Mouse (Mus musculus): ENCODE data around the gene Enthd1. TPM values are rescaled to one million over a fixed set of nuclear protein-coding genes. Genes with fewer than 3 reads are reported as not detected.

Gene Enthd1
- polyA plus RNA-seq (2014; fragmentation: Nextera tagmentation; extraction: Ambion mirVana) = not detected in 2 replicates

DNA sequence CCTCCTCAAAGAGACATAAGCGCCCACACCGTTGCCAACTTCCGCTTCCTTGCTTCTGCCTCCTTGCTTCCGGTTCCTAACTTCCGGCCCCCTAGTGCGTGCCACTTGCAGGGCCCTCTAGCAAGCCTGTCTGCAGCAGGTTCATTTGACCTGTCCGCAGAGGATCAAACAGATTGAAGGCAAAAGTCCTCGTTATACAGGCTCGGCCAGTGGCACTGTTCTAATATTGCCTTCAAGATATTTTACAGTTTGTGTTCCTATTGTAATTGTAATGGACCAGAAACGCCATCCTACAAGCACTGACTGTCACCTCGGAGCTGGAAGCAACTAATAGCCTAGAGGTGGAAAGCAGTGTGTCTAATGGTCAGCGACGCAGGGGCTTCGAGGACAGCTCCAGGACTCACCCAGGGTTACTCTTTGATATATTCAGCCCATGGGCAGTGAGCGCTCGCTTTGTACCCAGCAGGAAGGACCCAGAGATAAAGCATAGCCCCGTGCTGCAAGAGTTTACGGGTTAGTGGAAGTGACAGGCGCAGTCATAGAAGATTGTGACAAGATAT is at the start of gene Enthd1:
TSS of gene Enthd1 (minus strand) at position 51 of the 560 bp plus-strand sequence.
- Histone ChIP-seq H3K4me2 (no peak within 1 kb of the TSS), H3K27ac (ENCODE audit: low read depth, low read length) (no peak within 1 kb of the TSS), H3K4me1 (replicated peaks; ENCODE audit: control insufficient read depth, insufficient read depth, low read length) (no peaks in the 10 kb centered on the region), H3K4me3 (ENCODE audit: low read depth, low read length) (no peak within 1 kb of the TSS), H3K36me3 (ENCODE audit: control insufficient read depth, insufficient read depth, low read length) (no peaks in the 10 kb centered on the region), H3K9ac (ENCODE audit: low read depth, low read length) (no peak within 1 kb of the TSS), H3K9me3 (ENCODE audit: control insufficient read depth, low read length) (no peaks in the 10 kb centered on the region), H3K27me3 (replicated peaks; ENCODE audit: control insufficient read depth, insufficient read depth, low read length) (peaks cover 5% of the 10 kb centered on the region)
- no peak for DNase-seq (ENCODE audit: low spot score)
- 77% methylated on average over 19 of the region's 19 CpGs for WGBS
- ATAC-seq (replicated peaks; ENCODE audit: low FRiP score) = no peak

DNA sequence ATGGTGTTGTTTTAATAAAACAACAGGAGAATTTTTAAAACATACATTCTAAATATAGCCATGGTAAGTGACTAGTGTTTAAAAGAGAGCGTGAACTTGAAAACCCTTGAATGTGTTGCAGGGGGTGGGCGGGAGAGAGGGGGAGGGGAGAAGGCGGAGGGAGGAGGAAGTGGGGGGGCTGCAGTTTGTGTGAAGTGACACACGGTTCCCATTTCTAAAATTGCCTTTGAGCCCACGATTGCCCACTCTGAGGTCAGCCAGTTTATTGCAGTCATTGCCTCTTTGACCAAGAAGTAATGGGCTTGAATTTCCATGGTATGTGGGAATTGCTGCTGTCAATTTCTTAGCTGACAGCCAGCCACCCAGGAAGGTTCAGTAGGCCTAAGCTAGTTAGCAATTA is 48.9 kb upstream of the Enthd1 start:
- peaks cover 9% of the 10 kb centered on the region; the same call in 1 of the 2 replicates for H3K27me3 ChIP-seq (replicated peaks; ENCODE audit: control insufficient read depth, insufficient read depth, low read length)
- ATAC-seq (replicated peaks; ENCODE audit: low FRiP score) = no peak
- H3K36me3 ChIP-seq (ENCODE audit: control insufficient read depth, insufficient read depth, low read length) = no peaks in the 10 kb centered on the region
- WGBS = 51% methylated on average over 5 of the region's 5 CpGs
- H3K4me1 ChIP-seq (replicated peaks; ENCODE audit: control insufficient read depth, insufficient read depth, low read length) = peaks cover 15% of the 10 kb centered on the region
- no peaks in the 10 kb centered on the region for H3K9me3 ChIP-seq (ENCODE audit: control insufficient read depth, low read length)
- H3K4me3 ChIP-seq (ENCODE audit: low read depth, low read length) = no peak overlapping the region
- DNase-seq (ENCODE audit: low spot score) = no peak
- H3K27ac ChIP-seq (ENCODE audit: low read depth, low read length) = no peak overlapping the region
- H3K4me2 ChIP-seq = no peak overlapping the region
- H3K9ac ChIP-seq (ENCODE audit: low read depth, low read length) = no peak overlapping the region

DNA sequence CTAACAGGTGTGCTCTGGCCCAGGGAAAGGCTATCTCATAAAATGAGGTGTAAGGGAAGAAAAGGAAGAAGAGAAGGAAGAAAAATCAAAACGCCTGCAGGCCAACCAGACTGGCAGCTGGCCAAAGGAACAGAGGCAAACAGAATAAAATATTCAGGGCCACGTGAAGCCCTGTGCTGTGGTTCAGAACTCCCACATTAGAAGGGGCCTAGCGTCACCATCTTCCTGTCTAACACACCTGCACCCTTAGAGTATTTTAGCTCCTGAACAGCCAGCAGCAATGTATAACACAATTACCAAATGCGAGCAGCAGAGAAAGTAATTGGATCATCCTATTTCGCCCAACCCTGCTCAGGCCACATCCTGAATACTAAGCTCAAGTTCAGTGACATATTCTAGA is 46.5 kb upstream of the Enthd1 start:
- ATAC-seq (replicated peaks; ENCODE audit: low FRiP score) = no peak
- Histone ChIP-seq H3K4me2 (no peak overlapping the region), H3K9me3 (ENCODE audit: control insufficient read depth, low read length) (no peaks in the 10 kb centered on the region), H3K4me3 (ENCODE audit: low read depth, low read length) (no peak overlapping the region), H3K27ac (ENCODE audit: low read depth, low read length) (no peak overlapping the region), H3K36me3 (ENCODE audit: control insufficient read depth, insufficient read depth, low read length) (no peaks in the 10 kb centered on the region), H3K27me3 (replicated peaks; ENCODE audit: control insufficient read depth, insufficient read depth, low read length) (peaks cover 7% of the 10 kb centered on the region; the same call in 1 of the 2 replicates), H3K4me1 (replicated peaks; ENCODE audit: control insufficient read depth, insufficient read depth, low read length) (peaks cover 15% of the 10 kb centered on the region), H3K9ac (ENCODE audit: low read depth, low read length) (no peak overlapping the region)
- 82% methylated on average over 5 of the region's 5 CpGs for WGBS
- DNase-seq (ENCODE audit: low spot score) = no peak

DNA sequence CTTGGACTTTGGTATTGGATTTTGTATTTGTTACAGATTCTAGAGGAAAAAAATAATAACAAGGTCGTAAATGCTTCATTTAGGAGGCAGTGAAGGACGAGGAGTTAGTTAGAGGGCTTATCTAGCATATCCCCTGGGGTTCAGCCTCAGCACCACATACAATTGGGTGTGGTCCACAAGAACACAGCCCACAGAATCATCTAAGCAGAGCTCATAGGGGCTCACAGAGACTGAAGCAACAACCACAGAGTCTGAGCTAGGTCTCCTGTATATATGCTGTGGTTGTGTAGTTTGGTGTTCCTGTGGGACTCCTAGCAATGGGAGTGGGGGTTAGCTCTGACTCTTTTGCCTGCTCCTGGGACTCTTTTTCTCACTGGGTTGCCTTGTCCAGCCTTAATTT is 45.4 kb upstream of the Enthd1 start:
- Histone ChIP-seq H3K27ac (ENCODE audit: low read depth, low read length) (no peak overlapping the region), H3K27me3 (replicated peaks; ENCODE audit: control insufficient read depth, insufficient read depth, low read length) (peaks cover 2% of the 10 kb centered on the region; the same call in 1 of the 2 replicates), H3K4me2 (no peak overlapping the region), H3K9ac (ENCODE audit: low read depth, low read length) (no peak overlapping the region), H3K9me3 (ENCODE audit: control insufficient read depth, low read length) (no peaks in the 10 kb centered on the region), H3K4me3 (ENCODE audit: low read depth, low read length) (no peak overlapping the region), H3K36me3 (ENCODE audit: control insufficient read depth, insufficient read depth, low read length) (no peaks in the 10 kb centered on the region), H3K4me1 (replicated peaks; ENCODE audit: control insufficient read depth, insufficient read depth, low read length) (peaks cover 8% of the 10 kb centered on the region; the same call in 1 of the 2 replicates)
- no peak for DNase-seq (ENCODE audit: low spot score)
- WGBS = 62% methylated on average over 2 of the region's 2 CpGs
- ATAC-seq (replicated peaks; ENCODE audit: low FRiP score) = no peak

DNA sequence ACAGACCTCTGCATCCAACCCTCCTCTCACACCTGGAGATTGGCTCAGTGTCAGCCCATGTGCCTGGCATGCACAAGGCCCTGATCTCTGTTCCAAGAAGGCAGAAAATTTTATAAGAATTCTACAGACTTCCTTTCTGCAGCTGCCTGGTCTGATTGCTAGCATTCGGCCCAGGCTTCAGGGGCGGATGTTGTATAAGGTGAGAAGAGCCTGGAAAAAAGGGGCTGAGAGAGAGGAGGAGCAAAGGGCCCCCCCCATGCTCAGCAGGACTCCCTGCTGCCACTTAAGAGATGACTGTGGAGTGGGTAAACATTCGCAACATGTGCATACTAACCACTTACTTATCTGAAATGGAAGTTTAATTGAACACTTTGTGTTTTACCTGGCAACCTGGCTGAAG is 43.0 kb upstream of the Enthd1 start:
- DNase-seq (ENCODE audit: low spot score) (no peak), ATAC-seq (replicated peaks; ENCODE audit: low FRiP score) (no peak)
- peaks cover 3% of the 10 kb centered on the region; the same call in 1 of the 2 replicates for H3K4me1 ChIP-seq (replicated peaks; ENCODE audit: control insufficient read depth, insufficient read depth, low read length)
- 70% methylated on average over 3 of the region's 3 CpGs for WGBS
- no peak overlapping the region for H3K9ac ChIP-seq (ENCODE audit: low read depth, low read length)
- H3K4me3 ChIP-seq (ENCODE audit: low read depth, low read length) = no peak overlapping the region
- no peaks in the 10 kb centered on the region for H3K36me3 ChIP-seq (ENCODE audit: control insufficient read depth, insufficient read depth, low read length)
- no peaks in the 10 kb centered on the region for H3K9me3 ChIP-seq (ENCODE audit: control insufficient read depth, low read length)
- no peaks in the 10 kb centered on the region; the same call in 1 of the 2 replicates for H3K27me3 ChIP-seq (replicated peaks; ENCODE audit: control insufficient read depth, insufficient read depth, low read length)
- H3K27ac ChIP-seq (ENCODE audit: low read depth, low read length) = no peak overlapping the region
- no peak overlapping the region for H3K4me2 ChIP-seq

DNA sequence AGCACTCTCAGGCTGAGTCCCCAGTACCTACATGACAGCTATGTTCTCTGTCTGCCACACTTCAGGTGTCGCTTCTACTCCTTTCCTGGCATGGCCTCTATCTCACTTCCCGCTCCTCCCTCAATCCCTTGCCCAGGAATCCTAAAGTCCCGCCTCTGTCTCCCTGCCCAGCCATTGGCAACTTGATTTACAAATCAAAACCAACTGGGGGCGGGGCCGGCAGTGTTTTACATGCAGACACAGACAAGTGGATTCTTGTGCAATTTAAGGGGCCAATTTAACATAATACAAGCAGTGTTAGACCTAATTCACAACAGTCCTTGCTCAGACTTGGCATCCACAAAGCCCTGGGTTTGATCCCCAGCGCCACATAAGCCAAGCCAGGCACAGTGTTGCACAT is 39.1 kb upstream of the Enthd1 start:
- peaks cover 5% of the 10 kb centered on the region; the same call in 1 of the 2 replicates for H3K4me1 ChIP-seq (replicated peaks; ENCODE audit: control insufficient read depth, insufficient read depth, low read length)
- H3K36me3 ChIP-seq (ENCODE audit: control insufficient read depth, insufficient read depth, low read length) = no peaks in the 10 kb centered on the region
- 86% methylated on average over 6 of the region's 6 CpGs for WGBS
- H3K27ac ChIP-seq (ENCODE audit: low read depth, low read length) = no peak overlapping the region
- H3K9me3 ChIP-seq (ENCODE audit: control insufficient read depth, low read length) = no peaks in the 10 kb centered on the region
- no peaks in the 10 kb centered on the region for H3K27me3 ChIP-seq (replicated peaks; ENCODE audit: control insufficient read depth, insufficient read depth, low read length)
- DNase-seq (ENCODE audit: low spot score) = no peak
- H3K9ac ChIP-seq (ENCODE audit: low read depth, low read length) = no peak overlapping the region
- ATAC-seq (replicated peaks; ENCODE audit: low FRiP score) = no peak
- no peak overlapping the region for H3K4me3 ChIP-seq (ENCODE audit: low read depth, low read length)
- no peak overlapping the region for H3K4me2 ChIP-seq

DNA sequence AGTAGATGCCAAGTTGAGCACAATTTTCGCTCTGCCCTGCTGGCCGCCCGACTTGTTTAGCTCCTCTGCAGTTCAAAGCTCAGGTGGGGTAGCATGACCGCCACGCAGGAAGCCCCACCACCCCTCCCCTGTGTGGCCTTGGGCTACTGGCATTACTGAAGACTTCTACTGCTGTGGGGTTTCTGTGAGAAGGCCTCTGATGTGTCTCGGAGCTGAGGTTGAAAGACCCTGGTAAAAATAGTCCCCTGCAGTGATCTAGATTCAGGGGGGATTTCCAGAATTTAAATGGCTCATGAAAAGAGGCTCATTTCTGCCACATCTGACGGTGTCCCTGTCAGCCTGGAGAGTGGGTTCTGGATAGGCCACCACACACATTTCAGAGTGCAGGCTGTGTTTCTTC is 37.5 kb upstream of the Enthd1 start:
- Histone ChIP-seq H3K4me1 (replicated peaks; ENCODE audit: control insufficient read depth, insufficient read depth, low read length) (peaks cover 5% of the 10 kb centered on the region), H3K4me2 (no peak overlapping the region), H3K27me3 (replicated peaks; ENCODE audit: control insufficient read depth, insufficient read depth, low read length) (no peaks in the 10 kb centered on the region), H3K36me3 (ENCODE audit: control insufficient read depth, insufficient read depth, low read length) (no peaks in the 10 kb centered on the region), H3K4me3 (ENCODE audit: low read depth, low read length) (no peak overlapping the region), H3K27ac (ENCODE audit: low read depth, low read length) (no peak overlapping the region), H3K9ac (ENCODE audit: low read depth, low read length) (no peak overlapping the region), H3K9me3 (ENCODE audit: control insufficient read depth, low read length) (no peaks in the 10 kb centered on the region)
- no peak for ATAC-seq (replicated peaks; ENCODE audit: low FRiP score)
- DNase-seq (ENCODE audit: low spot score) = no peak
- 72% methylated on average over 7 of the region's 7 CpGs for WGBS

DNA sequence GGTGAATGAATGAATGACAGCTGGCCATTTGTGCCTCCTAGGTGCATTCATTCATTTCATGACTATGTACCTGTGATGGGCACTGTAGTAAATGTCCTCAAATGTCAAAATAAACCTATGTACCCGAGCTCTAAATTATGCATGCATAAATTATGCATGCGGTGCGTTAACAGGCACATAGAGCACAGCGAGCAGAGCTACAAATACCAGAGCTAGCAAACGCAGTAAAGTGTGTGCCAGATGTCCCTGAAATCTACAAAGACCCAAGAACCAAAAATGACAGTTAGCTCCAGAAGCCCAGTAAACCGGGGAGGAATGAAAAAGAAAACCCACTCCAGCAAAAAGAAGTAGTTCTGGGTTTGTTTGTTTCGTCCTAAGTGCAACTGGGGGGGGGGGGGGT is 36.5 kb upstream of the Enthd1 start:
- Histone ChIP-seq H3K9ac (ENCODE audit: low read depth, low read length) (no peak overlapping the region), H3K4me1 (replicated peaks; ENCODE audit: control insufficient read depth, insufficient read depth, low read length) (peaks cover 5% of the 10 kb centered on the region), H3K27me3 (replicated peaks; ENCODE audit: control insufficient read depth, insufficient read depth, low read length) (no peaks in the 10 kb centered on the region), H3K27ac (ENCODE audit: low read depth, low read length) (no peak overlapping the region), H3K4me3 (ENCODE audit: low read depth, low read length) (no peak overlapping the region), H3K9me3 (ENCODE audit: control insufficient read depth, low read length) (no peaks in the 10 kb centered on the region), H3K4me2 (no peak overlapping the region), H3K36me3 (ENCODE audit: control insufficient read depth, insufficient read depth, low read length) (no peaks in the 10 kb centered on the region)
- 71% methylated on average over 7 of the region's 7 CpGs for WGBS
- ATAC-seq (replicated peaks; ENCODE audit: low FRiP score) (no peak), DNase-seq (ENCODE audit: low spot score) (no peak)

DNA sequence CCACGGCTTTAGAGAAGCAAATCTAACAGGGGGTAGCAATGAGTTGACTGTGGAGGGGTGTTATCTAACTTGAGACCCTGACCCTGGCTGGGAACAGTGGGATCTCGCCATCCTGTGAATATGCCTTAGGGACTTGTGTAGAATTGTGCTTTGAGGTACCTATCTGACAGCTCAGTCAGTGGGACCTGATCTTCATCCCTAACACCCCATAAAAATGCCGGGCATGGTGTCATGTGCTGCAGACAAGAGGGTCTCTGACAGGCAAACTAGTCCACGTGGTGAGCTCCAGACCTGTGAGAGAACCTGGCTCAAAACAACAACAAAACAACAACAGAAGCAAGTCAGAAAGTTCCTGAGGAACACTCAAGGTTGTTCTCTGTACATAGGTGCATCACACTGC is 34.9 kb upstream of the Enthd1 start:
- H3K36me3 ChIP-seq (ENCODE audit: control insufficient read depth, insufficient read depth, low read length) = no peaks in the 10 kb centered on the region
- DNase-seq (ENCODE audit: low spot score) (no peak), ATAC-seq (replicated peaks; ENCODE audit: low FRiP score) (no peak)
- peak overlapping the region; percentile 52 for H3K4me2 ChIP-seq
- no peaks in the 10 kb centered on the region for H3K27me3 ChIP-seq (replicated peaks; ENCODE audit: control insufficient read depth, insufficient read depth, low read length)
- peak overlapping the region; percentile 8; the same call in 1 of the 2 replicates for H3K9ac ChIP-seq (ENCODE audit: low read depth, low read length)
- no peak overlapping the region for H3K4me3 ChIP-seq (ENCODE audit: low read depth, low read length)
- 66% methylated on average over 4 of the region's 4 CpGs for WGBS
- no peaks in the 10 kb centered on the region for H3K9me3 ChIP-seq (ENCODE audit: control insufficient read depth, low read length)
- H3K4me1 ChIP-seq (replicated peaks; ENCODE audit: control insufficient read depth, insufficient read depth, low read length) = peaks cover 5% of the 10 kb centered on the region
- 0 out of 2 replicates have a peak overlapping the region, but pooled peaks have one; percentile 1 for H3K27ac ChIP-seq (ENCODE audit: low read depth, low read length)

Measured in liver, embryonic 11.5 days (tissue).